Comparison of ENCODE assay signal across 15 mouse cellular contexts in the genomic region with DNA sequence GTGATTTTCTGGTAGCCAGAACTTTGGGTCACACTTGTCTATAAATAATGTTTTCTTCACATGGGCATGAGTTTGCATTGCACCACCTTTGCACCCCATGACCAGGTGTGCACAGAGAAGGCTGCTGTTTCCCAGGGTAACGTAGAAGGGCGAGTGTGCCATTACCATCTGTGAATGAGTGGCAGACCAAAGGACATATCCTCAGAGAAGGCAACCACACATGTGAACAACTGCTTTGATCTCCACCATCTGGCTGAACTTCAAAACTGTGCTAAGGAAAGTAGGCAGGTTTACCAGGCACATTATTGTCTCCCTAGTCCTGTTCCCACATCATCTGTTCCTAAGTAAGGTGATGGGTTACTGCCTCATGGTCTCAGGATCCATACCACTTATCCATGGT.
"Had no signal": no experiment of that assay in that cellular context is flagged by ENCODE, and none has a peak within 500 bp of the region (broad histone marks: within the 10 kb centered on the region; RNA-seq: fewer than 3 reads in every experiment).

No protein-coding gene starts in this region.

- H3K4me3 ChIP-seq: left cerebral cortex, adult 2 months; limb, embryonic 10.5 days; liver, embryonic 15.5 days; megakaryocyte, embryonic 14.5 days; midbrain, embryonic 15.5 days; neural tube, embryonic 13.5 days; stomach, embryonic 15.5 days had no signal

- DNase-seq: kidney, adult 8-10 months; kidney, postnatal 25 days; lung, embryonic 14.5 days; lung, postnatal 10 days; lung, postnatal 4 days; retina, postnatal 1 day; right cerebral cortex, postnatal 4 days; spleen, adult 18-20 months had no signal

- H3K9me3 ChIP-seq: limb, embryonic 10.5 days; liver, embryonic 15.5 days; megakaryocyte, embryonic 14.5 days; midbrain, embryonic 15.5 days; neural tube, embryonic 13.5 days; stomach, embryonic 15.5 days had no signal

- H3K36me3 ChIP-seq: liver, embryonic 15.5 days; midbrain, embryonic 15.5 days; neural tube, embryonic 13.5 days; stomach, embryonic 15.5 days had no signal

- H3K4me1 ChIP-seq: liver, embryonic 15.5 days; megakaryocyte, embryonic 14.5 days; midbrain, embryonic 15.5 days; neural tube, embryonic 13.5 days; stomach, embryonic 15.5 days had no signal

- H3K27ac ChIP-seq: left cerebral cortex, adult 2 months; limb, embryonic 10.5 days; liver, embryonic 15.5 days; midbrain, embryonic 15.5 days; neural tube, embryonic 13.5 days; stomach, embryonic 15.5 days had no signal

- H3K27me3 ChIP-seq: liver, embryonic 15.5 days; megakaryocyte, embryonic 14.5 days; midbrain, embryonic 15.5 days; neural tube, embryonic 13.5 days; stomach, embryonic 15.5 days had no signal
